Mouse (Mus musculus) gastrocnemius, postnatal 10 days (tissue): ENCODE results near the gene Ccdc172. TPM values are rescaled to one million over a fixed set of nuclear protein-coding genes. Genes with fewer than 3 reads are reported as not detected.
A peak's percentile ranks its signal among the peaks of the same experiment; 100 is the strongest.

Source experiments
- DNase-seq: peaks from one replicate; pipeline ENCODE4 v3.0.0; 2021; ENCODE audit warnings: mixed read lengths
- long read RNA-seq, 2 experiments: library from polyadenylated mRNA; stranded (forward); transcript quantifications; one replicate each; pipeline ENCODE4 v2.0.0; 2021
- total RNA-seq, 2 experiments: library from RNA; stranded (reverse); gene quantifications; 2 replicates each; pipeline ENCODE4 v1.2.3; 2021

The Ccdc172 gene
- not detected for total RNA-seq
- long read RNA-seq, experiment 1, result 0 reads
- long read RNA-seq, experiment 2, result 0 reads

DNA sequence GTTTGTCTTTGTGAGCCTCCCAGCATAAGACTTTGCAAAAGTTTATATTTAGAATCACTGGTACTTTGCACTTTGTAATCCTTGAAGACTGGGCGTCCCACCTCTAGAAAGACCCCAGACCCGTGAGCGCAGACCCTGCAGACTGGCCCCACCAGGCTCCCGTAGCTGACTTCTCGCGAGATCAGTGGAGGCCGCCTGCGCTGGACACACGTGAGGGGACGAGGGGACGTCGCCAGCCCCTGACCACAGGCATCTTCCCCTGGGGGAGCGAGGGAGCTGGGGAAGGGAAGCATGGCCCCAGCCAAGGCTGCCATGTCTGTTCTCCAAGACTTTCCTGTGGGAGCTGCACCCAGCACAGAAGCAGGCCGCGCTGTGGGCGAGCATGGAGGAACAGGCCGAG, at the start of gene Ccdc172:
Ccdc172 (plus strand) TSS at position 176 of the 400 bp plus-strand sequence.
- no peak for DNase-seq

DNA sequence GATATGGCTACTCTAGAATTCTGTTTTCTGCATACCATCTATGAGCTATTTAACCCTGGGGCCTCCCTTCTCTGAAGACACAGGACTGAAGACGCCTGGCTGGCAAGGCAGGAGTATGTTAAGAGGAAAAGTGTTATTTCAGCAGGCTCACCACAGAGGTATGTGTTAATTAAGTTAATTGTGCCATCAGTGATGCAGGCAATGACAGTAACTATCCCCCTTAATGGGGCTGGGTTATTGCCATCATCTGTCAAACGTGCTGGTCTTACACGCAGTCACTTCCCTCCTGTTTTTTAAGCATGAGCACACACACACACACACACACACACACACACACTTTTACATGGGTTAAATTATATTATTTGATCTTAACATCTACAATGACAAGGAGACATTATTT, 48.0 kb upstream of the Ccdc172 start:
- DNase-seq, result no peak

DNA sequence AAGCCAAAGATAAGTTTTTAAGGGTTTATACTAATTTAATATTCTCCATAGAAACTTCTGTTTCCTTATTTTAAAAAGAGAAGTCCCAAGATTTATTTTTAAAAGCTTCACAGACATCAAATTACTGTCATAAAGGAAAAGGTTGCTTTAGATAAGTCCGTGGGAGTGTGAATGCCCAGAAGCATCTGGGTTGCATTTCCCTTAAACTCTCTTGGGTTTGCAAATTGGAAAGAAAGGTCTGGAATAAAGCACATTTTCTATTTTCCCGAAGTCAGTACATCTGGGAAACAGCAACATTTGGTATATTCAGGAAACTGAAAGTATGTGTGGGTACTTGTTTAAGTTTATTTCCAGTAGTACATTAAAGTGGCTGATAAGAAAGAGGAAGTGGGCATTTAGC, 43.5 kb upstream of the Ccdc172 start:
- no peak for DNase-seq

DNA sequence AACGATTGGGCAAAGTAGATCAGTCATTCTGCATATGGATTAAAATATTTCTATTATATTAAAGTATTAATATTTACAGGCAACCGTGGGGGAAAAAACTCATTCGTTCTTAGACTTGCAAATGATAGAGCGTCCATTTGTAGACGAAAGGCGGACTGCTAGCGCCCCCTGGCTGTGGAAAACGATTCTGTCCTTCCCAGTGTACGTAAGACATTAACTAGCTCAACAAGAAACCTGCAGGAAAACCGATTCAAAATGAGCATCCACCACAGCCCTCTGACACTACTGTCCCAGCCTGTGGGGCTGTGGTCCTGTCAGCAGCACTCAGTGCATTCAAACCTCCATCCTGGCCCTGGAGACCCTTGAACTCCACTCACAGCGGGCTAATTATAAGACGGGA, 42.4 kb upstream of the Ccdc172 start:
- peak; percentile 94 for DNase-seq

DNA sequence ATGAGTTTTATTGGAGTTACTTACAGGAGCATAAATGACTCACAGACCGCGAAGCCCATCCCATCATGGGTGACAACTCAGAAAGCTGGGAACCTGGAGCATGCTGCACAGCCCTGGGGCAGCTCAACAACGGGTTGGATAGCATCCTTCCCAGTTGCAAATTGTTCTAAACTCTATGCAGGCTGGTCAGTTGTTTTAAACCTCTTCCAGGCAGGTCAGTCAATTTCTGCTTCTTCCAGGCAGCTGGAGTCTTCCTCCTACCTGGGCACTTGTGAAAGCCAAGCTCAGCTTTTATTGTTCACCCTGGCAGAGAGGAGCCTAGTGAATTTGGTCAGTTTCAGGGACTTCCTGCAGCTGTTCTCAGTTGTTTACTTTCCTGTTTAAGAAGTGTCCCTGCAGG, 37.5 kb upstream of the Ccdc172 start:
- no peak for DNase-seq

DNA sequence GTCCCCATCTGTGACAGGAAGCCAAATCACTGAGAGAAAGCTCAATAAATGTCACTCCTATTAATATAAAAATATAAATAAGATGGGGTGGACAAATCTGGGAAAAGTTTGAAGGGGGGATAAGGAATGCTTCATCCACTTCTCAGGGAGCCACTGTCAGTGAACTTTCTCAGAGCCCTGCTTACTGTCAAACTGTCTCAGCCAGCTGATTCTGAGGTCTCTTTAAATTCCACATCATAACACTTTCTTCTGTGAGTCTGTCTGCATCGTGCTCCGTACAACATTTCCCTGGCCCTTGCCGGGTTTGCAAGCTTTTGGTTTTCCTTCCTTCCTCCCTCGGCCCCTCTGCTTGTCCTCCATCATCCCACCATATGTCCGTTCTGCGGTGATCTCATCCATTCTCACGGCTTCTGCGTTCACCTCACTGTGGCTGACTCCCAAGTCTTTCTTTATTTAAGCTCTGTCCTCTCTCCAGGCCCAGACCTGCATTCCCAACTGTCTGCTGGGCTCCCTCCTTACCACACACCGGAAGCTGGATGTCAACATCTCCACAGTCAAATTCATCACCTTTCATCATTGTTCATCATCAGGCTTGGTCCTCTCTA, 29.3 kb upstream of the Ccdc172 start:
- no peak for DNase-seq

DNA sequence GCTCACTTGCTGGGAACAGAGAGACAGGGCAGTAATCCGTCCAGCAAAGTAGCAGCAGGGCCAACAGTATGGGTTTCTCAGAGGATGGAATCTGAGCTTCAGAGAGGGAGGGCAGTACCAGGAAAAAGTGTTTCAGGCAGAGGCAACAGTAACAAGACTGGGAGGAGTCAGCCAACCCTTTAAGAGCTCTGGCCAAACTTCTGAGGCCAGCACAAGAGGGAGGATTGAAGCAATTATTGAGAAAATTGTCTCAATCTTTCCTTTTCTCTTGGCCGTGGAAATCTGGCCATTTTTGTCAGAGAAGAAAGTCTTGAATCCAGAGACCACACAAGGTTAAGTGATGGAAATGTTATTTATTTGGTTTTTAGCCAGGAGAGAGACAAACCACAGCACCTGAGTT, 25.1 kb upstream of the Ccdc172 start:
- DNase-seq, result no peak

DNA sequence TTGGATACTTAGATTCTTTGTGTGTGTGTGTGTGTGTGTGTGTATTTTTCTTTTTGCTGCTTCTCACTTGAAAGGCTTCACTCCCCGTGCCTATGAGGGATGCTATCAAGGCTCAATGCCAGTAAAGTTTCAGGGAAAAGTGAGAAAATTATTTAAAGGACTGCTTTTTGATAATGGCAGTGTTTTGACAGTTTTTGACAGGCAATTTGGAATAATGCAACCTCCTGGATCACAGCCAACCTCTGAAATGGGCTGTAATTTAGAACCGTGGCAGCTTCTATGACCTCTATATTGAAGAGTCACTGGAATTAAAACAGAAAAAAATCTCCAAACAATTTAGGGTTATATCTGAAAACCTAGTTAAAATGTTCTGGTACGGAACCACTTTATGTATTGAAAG, 14.7 kb upstream of the Ccdc172 start:
- DNase-seq, result no peak

DNA sequence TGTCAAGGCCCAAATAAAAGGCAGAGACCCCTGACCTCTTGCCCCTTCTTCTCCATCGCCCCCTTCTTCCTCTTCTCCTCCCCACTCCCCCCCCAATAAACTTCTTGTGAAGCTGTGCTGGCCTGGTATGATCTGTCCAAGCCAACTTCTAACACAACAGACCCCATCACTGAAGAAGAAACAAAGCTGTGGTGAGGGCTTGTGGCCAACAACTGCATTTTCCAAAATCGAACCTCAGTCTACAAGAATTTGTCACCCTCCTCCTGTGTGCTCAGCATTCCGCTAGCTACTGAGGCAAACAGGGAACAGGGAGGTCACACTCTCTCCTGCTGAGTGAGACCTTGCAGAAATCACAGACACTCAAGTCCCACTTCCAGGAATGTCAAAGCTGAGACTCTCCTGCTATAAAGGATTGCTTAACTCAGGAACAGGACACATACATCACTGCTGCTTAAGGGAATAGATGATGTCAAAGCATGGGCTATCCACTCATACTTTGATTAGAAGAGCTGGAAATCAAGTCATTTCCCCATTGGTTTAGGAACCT, 12.3 kb upstream of the Ccdc172 start:
- DNase-seq, result no peak

DNA sequence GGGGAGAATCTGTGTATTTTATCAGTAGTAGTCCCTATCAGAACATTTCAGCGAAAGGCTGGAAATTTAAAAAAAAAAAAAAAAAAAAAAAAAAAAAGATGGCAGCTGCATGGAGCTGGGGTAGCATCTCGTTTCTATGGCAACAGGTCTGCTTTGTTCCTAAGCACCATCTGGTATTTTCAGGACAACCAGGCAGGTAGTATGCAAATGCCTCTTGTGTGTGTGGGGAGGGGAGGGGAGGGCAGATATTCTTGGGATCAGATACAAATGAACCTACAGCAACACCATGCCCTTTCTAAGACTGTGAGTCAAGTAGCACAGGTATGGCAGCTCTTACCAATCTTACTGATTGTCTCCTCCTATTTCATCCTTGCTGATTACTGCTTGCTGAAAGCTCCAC, 11.7 kb upstream of the Ccdc172 start:
- no peak for DNase-seq

DNA sequence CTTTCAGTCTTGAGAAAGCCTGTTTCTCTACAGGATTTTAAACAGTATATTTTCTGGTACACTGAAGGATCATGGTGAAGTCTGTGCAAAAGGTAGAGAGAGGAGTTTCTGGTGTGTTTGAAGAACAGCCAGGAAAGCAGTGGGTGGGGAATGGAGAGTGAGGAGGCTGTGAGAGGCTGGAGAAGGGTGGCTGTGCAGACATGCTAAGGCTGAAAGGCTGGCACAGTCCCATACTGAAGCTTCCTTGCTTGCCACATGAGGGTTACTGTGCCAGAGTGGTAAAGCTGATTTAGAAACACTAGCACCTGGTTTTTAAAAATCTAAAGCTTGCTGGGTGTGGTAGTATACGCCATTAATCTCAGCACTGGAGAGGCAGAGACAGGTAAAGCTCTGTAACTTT, 9.9 kb downstream of the Ccdc172 start:
- no peak for DNase-seq

DNA sequence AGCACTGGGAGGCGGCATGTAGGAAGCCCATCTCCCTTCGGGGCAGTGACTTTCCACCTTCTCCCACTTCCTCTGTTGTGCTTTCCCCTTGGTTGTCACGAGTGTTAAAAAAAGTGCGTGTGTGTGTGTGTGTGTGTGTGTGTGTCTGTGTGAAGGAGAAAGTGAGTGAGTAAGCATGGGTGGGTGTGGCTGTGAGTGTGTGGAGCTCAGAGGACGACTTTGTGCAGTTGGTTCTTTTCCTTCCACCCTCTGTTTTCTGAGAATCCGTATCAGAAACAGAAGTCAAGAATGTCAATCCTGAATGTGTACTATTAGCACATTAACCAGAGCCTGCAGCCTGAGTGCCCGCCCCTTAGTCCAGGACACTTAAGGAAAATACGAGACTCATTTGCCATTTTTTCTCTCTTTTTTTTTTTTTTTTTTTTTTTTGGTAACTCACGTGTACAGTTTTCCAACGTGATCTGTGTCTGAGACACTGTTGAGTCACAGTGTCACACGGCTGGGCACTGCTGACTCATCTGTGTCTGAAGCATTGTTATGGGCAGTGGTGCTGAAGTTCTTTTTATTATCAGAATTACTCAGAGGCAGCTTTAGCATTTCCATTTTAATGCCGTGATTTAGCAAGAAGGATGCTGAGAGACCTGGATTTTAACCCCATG, 12.1 kb downstream of the Ccdc172 start:
- no peak for DNase-seq

DNA sequence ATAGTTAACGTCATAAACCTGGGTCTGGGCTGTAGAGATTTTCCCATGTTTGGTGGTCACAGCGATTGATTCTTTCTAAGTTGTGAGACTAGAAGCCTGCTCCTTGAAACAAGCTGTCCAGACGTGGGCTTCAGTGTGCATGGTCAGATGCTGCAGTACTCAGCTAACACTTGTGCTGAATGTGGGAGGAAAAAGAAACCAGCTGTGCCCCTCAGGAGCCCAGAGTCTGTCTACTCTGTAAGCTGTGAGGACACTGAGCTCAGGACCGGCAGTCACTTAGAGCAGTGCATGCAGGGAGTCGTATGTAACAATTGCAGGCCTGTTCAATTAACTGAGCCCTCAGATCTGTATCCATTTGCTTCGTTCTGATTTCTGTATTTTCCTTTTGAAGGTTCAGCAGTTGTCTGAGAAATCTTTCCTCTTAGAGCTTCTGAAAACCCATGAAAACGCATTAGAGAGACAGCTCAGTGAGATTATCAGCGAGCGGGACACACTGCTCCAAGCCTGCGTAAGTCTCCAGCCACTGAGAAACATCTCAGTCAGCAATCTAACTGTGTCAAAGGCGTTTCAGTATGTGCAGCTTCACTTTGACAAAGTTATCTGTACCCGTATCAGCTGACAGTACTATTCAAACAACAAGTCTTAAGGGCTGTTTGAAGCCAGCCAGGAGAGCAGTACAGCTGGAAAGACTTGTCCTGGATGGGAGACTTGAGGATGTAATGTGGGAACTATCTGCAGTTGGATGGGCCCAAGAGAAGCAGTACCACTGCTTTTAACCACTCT, 13.9 kb downstream of the Ccdc172 start:
- DNase-seq, result no peak

DNA sequence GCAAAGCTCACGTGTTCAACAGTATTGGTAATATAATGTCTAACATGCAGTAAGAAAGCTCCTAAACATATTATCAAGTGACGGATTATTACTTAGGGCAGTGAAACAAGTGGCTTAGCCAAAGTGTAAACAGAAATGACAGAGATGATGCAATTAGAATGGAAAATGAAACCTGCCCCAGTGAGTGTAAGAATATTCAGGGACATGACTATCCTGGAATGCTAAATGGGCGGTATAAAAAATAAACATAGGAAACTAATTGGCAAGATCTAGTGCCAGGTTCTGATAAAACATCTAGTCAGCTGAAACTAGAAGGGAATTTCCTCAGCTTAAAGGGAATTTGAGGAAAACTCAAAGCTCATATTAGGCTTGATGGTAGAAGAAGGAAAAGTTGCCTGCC, 21.3 kb downstream of the Ccdc172 start:
- DNase-seq, result no peak

DNA sequence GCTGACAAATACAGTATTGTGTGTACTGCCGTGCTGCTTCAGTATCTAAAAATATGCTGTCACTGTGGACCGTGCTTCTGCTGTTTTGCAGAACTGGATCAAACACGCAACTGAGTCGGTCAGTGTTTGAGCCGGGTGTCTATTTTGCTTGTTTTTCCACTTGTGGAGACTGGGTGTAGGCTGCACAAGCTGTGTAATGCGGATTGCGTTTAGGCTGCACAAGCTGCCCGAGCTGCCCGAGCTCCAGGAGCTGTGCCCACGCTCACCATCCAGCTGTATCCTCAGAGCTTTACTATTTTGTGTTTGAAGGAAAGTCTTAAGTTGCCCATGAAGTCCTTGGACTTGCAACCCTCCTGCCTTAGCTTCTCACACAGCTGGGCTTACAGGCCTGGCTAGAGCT, 24.9 kb downstream of the Ccdc172 start:
- no peak for DNase-seq

DNA sequence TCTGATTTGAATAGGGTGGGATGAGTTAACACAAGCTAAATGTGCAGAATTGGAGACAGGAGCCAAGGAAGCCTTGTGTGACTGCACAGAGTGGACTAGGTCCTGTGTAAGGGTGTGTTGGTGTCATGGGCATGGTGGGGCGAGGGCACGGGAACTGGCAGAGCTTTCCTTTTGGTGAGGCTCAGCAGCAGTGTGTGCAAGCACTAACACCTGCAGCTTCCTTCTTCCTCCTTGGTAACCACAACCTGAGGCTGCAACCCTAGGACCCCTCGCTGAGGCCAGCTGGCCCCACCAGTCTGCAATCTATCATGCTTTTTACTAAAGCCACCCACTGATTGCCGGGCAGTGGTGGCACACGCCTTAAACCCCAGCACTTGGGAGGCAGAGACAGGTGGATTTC, 28.6 kb downstream of the Ccdc172 start:
- DNase-seq, result no peak

DNA sequence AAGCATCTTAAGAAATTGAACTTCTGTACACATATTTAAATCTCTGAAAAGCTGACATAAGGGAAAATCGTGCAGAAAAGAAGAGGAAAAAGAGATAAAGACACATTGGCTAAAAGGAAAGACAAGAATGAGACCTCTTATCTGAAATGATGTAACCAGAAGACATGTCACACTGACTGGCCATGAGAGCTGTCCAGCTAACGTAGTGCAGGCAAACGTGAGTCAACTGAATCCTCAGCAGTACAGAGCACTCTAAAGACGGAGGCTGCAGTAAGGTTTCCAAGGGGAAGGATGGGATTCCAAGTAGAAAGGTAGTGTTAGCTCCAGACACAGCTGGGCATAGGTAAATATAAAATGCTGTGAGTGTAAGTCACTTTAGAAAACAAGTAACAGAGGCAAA, 36.6 kb downstream of the Ccdc172 start:
- no peak for DNase-seq

DNA sequence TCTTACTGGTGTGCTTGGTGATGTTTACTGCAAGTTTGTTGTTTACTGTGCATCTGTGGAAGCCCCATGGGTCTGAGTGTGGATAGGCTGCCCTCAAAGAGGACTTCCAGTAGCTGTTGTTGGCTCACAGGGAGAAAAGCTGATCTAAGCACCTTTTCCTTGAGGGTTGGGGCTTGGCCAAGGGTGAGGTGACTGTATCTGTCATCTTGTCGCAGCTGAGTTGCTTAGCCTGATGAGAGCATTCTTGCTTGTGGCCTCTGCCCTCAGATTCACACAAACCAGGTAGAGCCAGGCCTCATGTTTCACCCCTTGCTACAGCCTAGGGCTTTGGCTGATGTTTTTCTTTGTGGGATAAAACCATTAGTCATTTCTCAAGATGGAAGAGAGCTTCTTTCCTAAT, 38.7 kb downstream of the Ccdc172 start:
- DNase-seq, result no peak

DNA sequence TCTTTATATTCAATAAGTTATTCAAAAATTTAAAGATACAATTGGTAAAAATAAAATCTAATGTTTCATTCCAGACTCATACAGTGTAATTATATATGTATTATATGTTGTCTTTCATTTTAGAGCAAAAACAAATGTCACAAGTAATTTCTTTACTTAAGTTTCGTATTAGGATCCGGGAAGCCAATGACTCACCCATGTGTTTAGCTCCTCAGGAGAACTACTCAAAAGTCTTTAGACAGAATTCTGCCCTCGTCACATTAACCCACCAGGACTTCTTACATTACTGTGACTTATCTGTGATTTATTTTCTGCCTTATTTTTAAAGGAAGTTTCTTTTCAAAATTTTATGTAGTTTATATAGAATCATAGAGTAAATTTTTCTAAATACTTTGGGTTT, 39.1 kb downstream of the Ccdc172 start:
- DNase-seq, result no peak

DNA sequence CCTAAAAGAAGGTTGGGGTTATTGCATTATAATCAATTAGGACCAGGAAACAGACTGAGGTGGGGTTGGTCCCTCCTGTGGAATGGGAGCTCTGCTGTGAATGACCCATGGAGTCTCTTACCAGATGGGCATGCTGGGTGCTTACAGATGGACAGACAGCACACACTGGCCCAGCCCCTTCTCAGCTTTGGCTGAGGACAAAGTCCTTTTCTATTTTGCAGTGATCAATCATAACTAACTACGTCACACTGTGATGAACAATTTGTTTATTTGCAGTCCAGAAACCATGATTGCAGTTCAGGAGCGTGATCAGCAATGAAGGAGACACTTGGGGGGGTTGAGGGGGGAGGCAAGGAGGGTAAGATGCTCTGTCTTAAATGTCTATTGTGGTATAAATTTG, 43.2 kb downstream of the Ccdc172 start:
- no peak for DNase-seq

DNA sequence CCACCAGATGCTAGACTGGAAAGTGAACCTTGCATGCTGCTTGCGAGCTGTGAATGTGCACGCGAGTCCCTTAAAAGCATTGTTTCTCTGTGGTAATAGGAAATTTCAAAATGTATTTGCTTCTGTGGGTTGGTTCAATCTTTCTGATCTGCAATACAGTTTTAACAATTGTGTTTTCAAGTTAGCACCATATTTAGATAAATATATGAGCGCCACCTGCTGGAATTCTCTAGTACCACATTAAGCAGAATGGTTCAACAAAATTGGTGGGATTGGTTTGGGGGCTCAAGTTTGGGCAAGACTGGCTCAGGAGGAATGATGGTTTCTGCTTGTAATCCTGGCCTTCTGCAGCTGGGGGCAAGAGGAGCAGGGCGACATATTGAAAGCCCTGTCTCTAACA, 46.6 kb downstream of the Ccdc172 start:
- DNase-seq, result peak; percentile 40

DNA sequence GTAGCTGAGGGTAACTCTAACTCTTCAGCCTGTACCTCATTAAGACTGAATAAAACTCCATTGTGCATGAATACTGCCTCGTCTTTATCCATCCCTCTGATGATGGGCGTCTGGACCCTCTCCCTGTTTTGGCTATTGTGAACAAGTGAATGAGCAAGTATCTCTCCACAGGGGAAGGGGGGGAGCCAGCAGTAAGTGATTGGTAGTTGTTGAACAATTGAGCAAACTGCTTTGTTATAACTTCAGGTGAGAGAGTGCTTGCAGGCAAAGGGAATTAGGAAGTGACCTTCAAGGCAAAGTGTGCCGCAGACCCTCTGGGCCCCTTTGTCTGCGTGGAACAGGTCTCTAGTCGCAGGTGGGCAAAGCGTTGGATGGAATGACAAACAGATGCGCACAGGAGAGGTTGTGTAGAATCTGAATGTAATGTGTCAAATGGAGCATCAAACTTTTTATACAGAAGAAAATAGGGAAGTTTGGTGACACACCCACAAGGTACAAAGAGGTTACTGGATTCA, 50.6 kb downstream of the Ccdc172 start:
- DNase-seq, result no peak

DNA sequence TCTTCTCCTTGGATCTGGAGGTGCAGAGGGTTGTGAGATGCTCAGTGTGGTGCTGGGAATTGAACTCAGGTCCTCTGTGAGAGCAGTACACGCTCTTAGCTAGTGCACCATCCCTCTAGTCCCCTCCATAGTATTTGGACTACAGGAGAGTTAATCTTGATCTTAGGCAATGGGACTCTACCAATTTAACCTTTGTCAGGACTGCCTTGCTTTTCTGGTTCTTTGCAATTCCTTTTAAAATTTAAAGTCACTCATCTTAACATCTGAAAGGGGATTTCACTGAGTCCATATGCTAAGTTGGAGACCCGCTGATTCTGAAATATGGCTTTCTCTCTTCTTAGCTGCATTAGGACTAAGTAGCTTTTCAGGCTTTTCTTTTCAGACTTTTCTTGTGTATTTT, 59.8 kb downstream of the Ccdc172 start:
- no peak for DNase-seq
